ENCODE assay signal across 8 mouse cellular contexts in the genomic region with DNA sequence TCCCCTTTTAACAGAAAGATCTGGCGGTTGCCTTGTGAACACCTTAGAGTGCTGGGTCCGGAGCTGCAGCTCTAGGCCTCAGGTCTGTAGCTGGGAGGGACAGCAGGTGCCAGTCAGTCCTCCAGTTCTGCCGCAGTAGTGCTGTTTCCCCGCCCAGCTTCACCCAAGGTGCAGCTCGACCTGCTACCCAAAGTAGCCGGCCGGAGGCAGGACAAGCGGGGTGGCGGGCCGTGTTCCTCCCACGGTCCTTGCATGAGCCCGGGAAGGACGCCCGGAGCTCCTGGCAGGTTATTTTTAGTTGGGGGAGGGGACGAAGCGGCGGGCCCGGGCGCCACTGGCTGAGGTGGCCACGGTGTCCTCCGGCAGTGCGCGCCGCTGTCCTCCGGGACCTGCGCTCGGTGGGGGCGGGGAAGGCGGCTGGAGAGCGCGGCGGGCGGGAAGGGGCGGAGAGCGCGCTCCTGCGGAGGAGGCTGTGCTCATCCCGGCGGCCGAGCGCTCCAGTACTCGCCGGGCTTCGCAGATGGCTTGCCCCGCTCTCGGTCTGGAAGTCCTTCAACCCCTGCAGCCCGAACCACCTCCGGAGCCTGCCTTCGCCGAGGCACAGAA. TPM values are rescaled to one million over a fixed set of nuclear protein-coding genes. Genes with fewer than 3 reads are reported as not detected.
DNase-seq lines count a peak whose midpoint lies in the region; ATAC-seq and TF ChIP-seq lines count a peak whose summit lies in the region.

Gene Limch1, plus strand, starts transcription at position 438 of the 606 bp plus-strand sequence.

- H3K4me3 ChIP-seq in cerebellum, adult 2 months (replicated peaks; ENCODE audit: insufficient read depth, low read depth, low read length): peak within 1 kb of the TSS; percentile 75
- peak within 1 kb of the TSS; percentile 65 for H3K4me3 ChIP-seq in lung, adult 2 months (replicated peaks; ENCODE audit: extremely low read depth, low read depth, low read length)

- TF ChIP-seq POLR2A in cerebellum, adult 2 months (IDR thresholded peaks at IDR 0.05; ENCODE audit: borderline replicate concordance, insufficient read depth, low read length): peak; percentile 36; the same call in 1 of the 2 replicates
- TF ChIP-seq POLR2A in lung, adult 2 months (IDR thresholded peaks at IDR 0.05; ENCODE audit: borderline replicate concordance, extremely low read depth, low read depth, low read length): peak; percentile 26; the same call in 1 of the 2 replicates

- ATAC-seq in megakaryocyte, adult 5-6 weeks (ENCODE audit: poor library complexity, severe bottlenecking): no peak

- H3K4me1 ChIP-seq in cerebellum, adult 2 months (ENCODE audit: control insufficient read depth, insufficient read depth, low read length): peaks cover 9% of the 10 kb centered on the region
- H3K4me1 ChIP-seq in lung, adult 2 months (ENCODE audit: control insufficient read depth, insufficient read depth, low read length): peaks cover 12% of the 10 kb centered on the region

- H3K27me3 ChIP-seq in cerebellum, adult 2 months (ENCODE audit: control insufficient read depth, insufficient read depth, low read length): no peaks in the 10 kb centered on the region

- TF ChIP-seq CTCF in cerebellum, adult 2 months (IDR thresholded peaks at IDR 0.05; ENCODE audit: borderline replicate concordance, insufficient read depth, low read depth, low read length): no peak
- TF ChIP-seq CTCF in lung, adult 2 months (IDR thresholded peaks at IDR 0.05; ENCODE audit: insufficient read depth, low read length): no peak

- peak within 1 kb of the TSS; percentile 87 for H3K27ac ChIP-seq in cerebellum, adult 2 months (ENCODE audit: insufficient read depth, low read length)

- peak; percentile 62 for DNase-seq in ZHBTc4 (ENCODE audit: low read depth, low spot score)
- DNase-seq in cerebellum, adult 2 months: peak; percentile 82 to 85
- DNase-seq in frontal cortex, postnatal 14 days (ENCODE audit: low spot score in 2 of 2): peak; percentile 21 to 47
- DNase-seq in heart, postnatal 4 days: peak; percentile 88
- peak; percentile 37 for DNase-seq in layer of hippocampus, adult 9-11 months
- DNase-seq in lung, adult 2 months: peak; percentile 81
- peak; percentile 58 to 70 for DNase-seq in right cerebral cortex, adult 2 months (ENCODE audit: low spot score in 2 of 2)

- WGBS in cerebellum, adult 2 months: 1% methylated on average over 49 of the region's 50 CpGs
- WGBS in lung, adult 2 months: 2% methylated on average over 50 of the region's 50 CpGs

RNA-seq across cellular contexts. Expression of gene Limch1, which starts in this region (rescaled TPM):
- polyA plus RNA-seq in cerebellum, adult 2 months (2012; rRNA removed): 66.2 and 68.1 TPM in 2 replicates
- 100 to 1,000 TPM; 102 TPM for total RNA-seq in heart, postnatal 4 days (2021)
- 156 and 242 TPM in 2 replicates for polyA plus RNA-seq in lung, adult 2 months (2012; rRNA removed)
- 0.07 and 0.32 TPM in 2 replicates for total RNA-seq in megakaryocyte, adult 5-6 weeks (2015)
- 0.20 TPM in 1 of 2 replicates, not detected in the other for total RNA-seq in megakaryocyte, adult 5-6 weeks (2017)

Comparison
In these comparisons a context has a peak if more than half of its experiments do, and no peak if none do; other contexts are left out.
1. RNA of gene Limch1 (total RNA-seq): 102 TPM in heart, postnatal 4 days; 0.07 to 0.32 TPM in megakaryocyte, adult 5-6 weeks; every median in the first group is over 10 times any median in the second.
2. DNase-seq: peak in every context shown above with its lines; median percentile 88 in heart, postnatal 4 days; 84 in cerebellum, adult 2 months; 81 in lung, adult 2 months; 64 in right cerebral cortex, adult 2 months; 62 in ZHBTc4; 37 in layer of hippocampus, adult 9-11 months; 34 in frontal cortex, postnatal 14 days.